Mouse (Mus musculus) cerebellum, adult (tissue): ENCODE data around the gene Fxn.
A peak's percentile ranks its signal among the peaks of the same experiment; 100 is the strongest.

ENCODE experiments used
- ATAC-seq: cut with Nextera tagmentation; 2 replicates; pipeline ENCODE4 v1.9.2; 2017; ENCODE audit warnings: mild to moderate bottlenecking, moderate library complexity, mixed read lengths; ENCODE audit not compliant: insufficient number of reproducible peaks, low FRiP score, low TSS enrichment

Gene Fxn

GRCm38 (mm10) chr19:24280601-24281228 is at the start of gene Fxn:
TSS of gene Fxn (minus strand) at chr19:24280605.
- ATAC-seq: peak; percentile 85

- no peak for ATAC-seq
These were observed 47.5 kb upstream of the Fxn start for GRCm38 (mm10) chr19:24327921-24328320.

- no peak for ATAC-seq
These were observed 46.6 kb upstream of the Fxn start for GRCm38 (mm10) chr19:24326969-24327368.

GRCm38 (mm10) chr19:24325692-24326091 is 45.3 kb upstream of the Fxn start:
- ATAC-seq: no peak

GRCm38 (mm10) chr19:24323841-24324613 is 43.6 kb upstream of the Fxn start:
- no peak for ATAC-seq

GRCm38 (mm10) chr19:24321900-24322311 is 41.5 kb upstream of the Fxn start:
- no peak for ATAC-seq

- no peak for ATAC-seq
These were observed 41.0 kb upstream of the Fxn start for GRCm38 (mm10) chr19:24321211-24321899.

- no peak for ATAC-seq
These were observed 37.8 kb upstream of the Fxn start for GRCm38 (mm10) chr19:24318172-24318571.

- ATAC-seq: no peak
These were observed 37.3 kb upstream of the Fxn start for GRCm38 (mm10) chr19:24317731-24318130.

GRCm38 (mm10) chr19:24317038-24317591 is 36.7 kb upstream of the Fxn start:
- ATAC-seq: no peak

GRCm38 (mm10) chr19:24316060-24316725 is 35.8 kb upstream of the Fxn start:
- ATAC-seq: no peak

- no peak; the same call in 1 of the 2 replicates for ATAC-seq
These were observed 34.8 kb upstream of the Fxn start for GRCm38 (mm10) chr19:24315234-24315633.

- ATAC-seq: 0 out of 2 replicates have a peak, but pooled peaks have one; percentile 45
These were observed 34.3 kb upstream of the Fxn start for GRCm38 (mm10) chr19:24314676-24315075.

- peak; percentile 37; the same call in 1 of the 2 replicates for ATAC-seq
These were observed 32.3 kb upstream of the Fxn start for GRCm38 (mm10) chr19:24312556-24313342.

- ATAC-seq: no peak
These were observed 31.6 kb upstream of the Fxn start for GRCm38 (mm10) chr19:24312046-24312445.

- peak; percentile 84 for ATAC-seq
These were observed 27.9 kb upstream of the Fxn start for GRCm38 (mm10) chr19:24308305-24308705.

GRCm38 (mm10) chr19:24307271-24308221 is 27.1 kb upstream of the Fxn start:
- ATAC-seq: no peak

- ATAC-seq: no peak
These were observed 25.9 kb upstream of the Fxn start for GRCm38 (mm10) chr19:24306351-24306750.
